Mouse (Mus musculus) hindbrain, postnatal 0 days (tissue): ENCODE measurements around the gene Chd3. TPM values are rescaled to one million over a fixed set of nuclear protein-coding genes. Genes with fewer than 3 reads are reported as not detected.

Experiments
- ATAC-seq: fragments of 200-750 bp; cut with Nextera tagmentation; 2 replicates; pipeline ENCODE4 v1.8.0; 2017; ENCODE audit warnings: mild to moderate bottlenecking, moderate TSS enrichment, moderate library complexity
- DNase-seq: peaks from one replicate; pipeline ENCODE4 v3.0.0-alpha.2; 2015; ENCODE audit warnings: low spot score
- H3K27ac ChIP-seq: fragments of 300-500 bp; sonication (generic); 2 replicates; pipeline ENCODE4 v1.5.1; 2014; ENCODE audit warnings: mild to moderate bottlenecking
- H3K27me3 ChIP-seq: fragments of 300-500 bp; sonication (generic); 2 replicates; pipeline ENCODE4 v1.6.1; 2014; ENCODE audit warnings: low read length, mixed read lengths; ENCODE audit not compliant: insufficient read depth
- H3K36me3 ChIP-seq: fragments of 300-500 bp; sonication (generic); 2 replicates; pipeline ENCODE4 v1.6.1; 2014; ENCODE audit warnings: low read length, mixed read lengths; ENCODE audit not compliant: insufficient read depth
- H3K4me1 ChIP-seq: fragments of 300-500 bp; sonication (generic); 2 replicates; pipeline ENCODE4 v1.6.1; 2014; ENCODE audit warnings: antibody characterized with exemption, low read length, mixed read lengths; ENCODE audit not compliant: insufficient read depth
- H3K4me2 ChIP-seq: fragments of 300-500 bp; sonication (generic); 2 replicates; pipeline ENCODE4 v1.6.1; 2014; ENCODE audit warnings: low read depth, mild to moderate bottlenecking, low read length, moderate library complexity, mixed read lengths
- H3K4me3 ChIP-seq: fragments of 300-500 bp; sonication (generic); 2 replicates; pipeline ENCODE4 v1.5.1; 2014; ENCODE audit warnings: low read length
- H3K9ac ChIP-seq: fragments of 300-500 bp; sonication (generic); replicated peaks from 2 replicates; pipeline ENCODE4 v1.6.1; 2014; ENCODE audit warnings: mild to moderate bottlenecking, low read length, moderate library complexity, mixed read lengths
- H3K9me3 ChIP-seq: fragments of 300-500 bp; sonication (generic); 2 replicates; pipeline ENCODE4 v1.6.1; 2016; ENCODE audit warnings: low read length, mixed read lengths
- CTCF ChIP-seq: IDR thresholded peaks from 2 replicates; pipeline ENCODE4 v1.5.1; 2016; ENCODE audit warnings: antibody characterized with exemption, control low read depth, low read depth
- WGBS: fragments of 180-500 bp; shearing (Covaris S2); extraction: QIAGEN DNeasy Blood & Tissue Kit; methylation state at CpG from one replicate; pipeline ENCODE4 v1.1.7; 2014; 5-methylcytosine and 5-hydroxymethylcytosine counted together
- polyA plus RNA-seq: library from polyadenylated mRNA; unstranded; fragments of >200 nt; fragmentation: Nextera tagmentation; extraction: Ambion mirVana; gene quantifications from 2 replicates; pipeline ENCODE4 v1.2.1, GENCODE M21; 2015
- total RNA-seq: library from RNA; depleted of rRNA; stranded (reverse); fragments of >200 nt; gene quantifications from 2 replicates; pipeline ENCODE4 v1.2.3, GENCODE M21; 2014

Gene Chd3
- total and polyA plus RNA-seq, 2 experiments from 2014 or later = 46.6 to 252 TPM

- H3K9ac ChIP-seq = peak overlapping the region; percentile 88
- no peaks in the 10 kb centered on the region for H3K9me3 ChIP-seq
- H3K4me2 ChIP-seq = peak overlapping the region; percentile 98
- H3K4me3 ChIP-seq = peak overlapping the region; percentile 67
- H3K36me3 ChIP-seq = no peaks in the 10 kb centered on the region
- peak overlapping the region; percentile 99 for H3K27ac ChIP-seq
- 14% methylated on average over 4 of the region's 4 CpGs for WGBS
- ATAC-seq (no peak), DNase-seq (no peak)
- TF ChIP-seq CTCF = no peak
- peaks cover 39% of the 10 kb centered on the region for H3K4me1 ChIP-seq
- no peaks in the 10 kb centered on the region for H3K27me3 ChIP-seq
Observed at GRCm38 (mm10) chr11:69414421-69415326, 45.5 kb upstream of the Chd3 start.

DNA sequence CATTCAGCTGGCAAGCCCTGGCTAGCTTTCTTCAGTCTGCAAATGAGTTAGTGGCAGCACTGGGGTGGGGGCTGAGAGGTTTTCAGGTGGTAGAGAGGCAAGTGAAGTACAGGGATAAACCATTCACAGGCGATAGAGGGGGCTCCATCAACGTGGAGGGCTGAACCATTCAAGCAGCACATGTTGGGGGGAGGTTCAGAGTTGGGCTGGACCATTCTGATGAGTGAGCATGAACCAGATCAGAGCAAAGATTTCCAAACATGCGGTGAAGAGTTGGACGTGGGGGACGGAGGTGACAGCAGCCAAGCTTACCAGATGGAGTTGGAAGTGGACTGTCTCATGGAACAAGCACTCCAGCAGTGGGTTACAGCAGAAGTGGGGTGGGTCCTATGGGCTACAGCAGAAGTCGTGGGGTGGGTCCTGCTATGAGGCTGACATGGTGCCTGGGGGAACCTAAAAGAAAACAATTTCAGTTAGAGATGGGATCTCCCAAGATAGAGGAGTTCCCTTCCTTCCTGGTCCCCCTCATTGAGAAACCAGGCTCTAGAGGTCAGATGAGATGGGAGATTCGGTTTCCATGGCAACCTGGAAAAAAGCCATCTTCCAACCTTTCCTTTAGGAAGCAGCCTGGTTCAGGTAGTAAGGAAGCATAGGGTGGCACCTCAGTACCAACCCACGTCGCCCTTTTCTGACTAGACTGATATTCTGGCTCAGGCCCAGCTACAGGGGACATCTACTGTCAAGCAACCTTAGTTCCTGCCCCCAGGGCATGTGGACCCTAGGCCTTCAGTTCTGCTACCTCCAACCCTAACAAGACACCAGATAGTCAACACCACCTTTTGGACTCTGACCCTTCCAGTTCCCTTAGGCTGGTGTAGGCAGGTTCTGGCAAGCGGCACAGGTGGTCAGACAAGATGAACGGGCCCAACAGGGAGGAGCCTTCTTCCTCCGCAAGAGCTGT lies 44.3 kb upstream of the Chd3 start, which contains the start of gene Kdm6b:
Kdm6b (minus strand) TSS at position 455 of the 961 bp plus-strand sequence.
- no peak for ATAC-seq
- peak; percentile 40 for TF ChIP-seq CTCF
- Histone ChIP-seq H3K27me3 (no peaks in the 10 kb centered on the region), H3K27ac (peak within 1 kb of the TSS; percentile 99), H3K9ac (peak within 1 kb of the TSS; percentile 88), H3K4me3 (peak within 1 kb of the TSS; percentile 67), H3K4me2 (peak within 1 kb of the TSS; percentile 98), H3K9me3 (no peaks in the 10 kb centered on the region), H3K4me1 (peaks cover 36% of the 10 kb centered on the region), H3K36me3 (no peaks in the 10 kb centered on the region)
- 19% methylated on average over 12 of the region's 12 CpGs for WGBS
- DNase-seq = peak; percentile 86

DNA sequence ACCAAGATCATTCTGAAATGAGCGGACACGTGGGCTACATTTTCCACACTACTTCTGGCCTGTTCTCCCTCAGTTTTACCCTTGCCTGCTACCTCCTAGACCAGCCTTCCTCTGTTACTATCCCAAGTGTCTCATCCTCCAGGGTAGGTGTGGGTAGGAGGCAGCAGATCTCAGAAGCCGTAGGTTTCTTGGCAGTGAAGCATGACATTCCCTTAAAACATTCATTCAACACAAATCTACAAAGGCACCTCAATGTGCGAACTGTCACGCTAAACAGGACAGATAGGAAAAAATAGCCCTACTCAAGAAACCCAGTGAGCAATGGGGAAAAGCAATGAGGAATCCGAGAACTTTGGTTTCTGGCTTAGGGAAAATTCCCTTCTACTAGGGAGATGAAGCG lies 43.3 kb upstream of the Chd3 start:
- 51% methylated on average over 7 of the region's 7 CpGs for WGBS
- Histone ChIP-seq H3K4me1 (peaks cover 44% of the 10 kb centered on the region), H3K36me3 (0 out of 2 replicates have a peak, but pooled peaks cover 2% of the 10 kb centered on the region), H3K27me3 (no peaks in the 10 kb centered on the region), H3K27ac (peak overlapping the region; percentile 99; the same call in 1 of the 2 replicates), H3K4me3 (peak overlapping the region; percentile 67), H3K4me2 (peak overlapping the region; percentile 98), H3K9ac (peak overlapping the region; percentile 14), H3K9me3 (no peaks in the 10 kb centered on the region)
- ATAC-seq = no peak
- DNase-seq = no peak
- TF ChIP-seq CTCF = no peak

DNA sequence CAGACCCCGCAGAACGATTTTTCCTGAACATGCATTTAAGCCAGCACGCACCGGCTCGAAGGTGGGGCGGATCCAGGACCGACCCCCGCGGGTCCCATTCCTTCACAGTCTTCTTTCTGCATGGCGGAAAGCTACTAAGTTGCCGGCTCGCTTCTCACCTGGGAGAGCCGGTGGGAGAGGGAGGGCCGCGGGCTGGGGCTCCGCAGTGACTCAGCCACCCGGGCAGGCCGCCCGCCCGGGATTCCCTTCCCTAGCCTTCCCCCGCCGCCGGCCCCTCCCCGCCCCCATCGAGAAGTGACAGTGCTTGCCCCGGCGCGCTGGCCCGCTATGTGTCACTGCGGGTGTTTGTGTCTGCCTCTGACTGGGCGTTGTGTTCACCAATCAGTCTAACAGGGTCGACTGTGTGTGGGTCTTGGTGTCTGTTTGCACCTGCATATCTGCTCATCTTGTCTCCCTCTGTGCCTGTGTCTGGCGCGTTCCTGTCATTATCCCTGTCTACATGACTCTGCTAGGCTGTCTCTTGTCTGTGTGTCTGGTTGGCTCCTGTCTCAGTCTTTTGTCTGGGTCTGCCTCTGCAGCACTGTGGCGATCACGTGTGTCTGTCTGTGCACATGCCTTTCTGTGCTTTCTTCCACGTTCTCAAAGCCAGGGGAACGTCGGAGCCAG lies 42.5 kb upstream of the Chd3 start:
- H3K4me3 ChIP-seq = peak overlapping the region; percentile 79
- H3K9me3 ChIP-seq = no peaks in the 10 kb centered on the region
- no peaks in the 10 kb centered on the region for H3K27me3 ChIP-seq
- H3K4me1 ChIP-seq = peaks cover 40% of the 10 kb centered on the region
- peak overlapping the region; percentile 86 for H3K27ac ChIP-seq
- DNase-seq = peak; percentile 70
- TF ChIP-seq CTCF = no peak
- peak overlapping the region; percentile 91 for H3K9ac ChIP-seq
- no peak for ATAC-seq
- peak overlapping the region; percentile 98 for H3K4me2 ChIP-seq
- WGBS = 1% methylated on average over 39 of the region's 39 CpGs
- H3K36me3 ChIP-seq = peaks cover 10% of the 10 kb centered on the region; the same call in 1 of the 2 replicates

- H3K4me2 ChIP-seq = peak overlapping the region; percentile 98
- no peaks in the 10 kb centered on the region for H3K27me3 ChIP-seq
- peak overlapping the region; percentile 86 for H3K27ac ChIP-seq
- H3K36me3 ChIP-seq = peaks cover 15% of the 10 kb centered on the region
- ATAC-seq (peak; percentile 67), DNase-seq (peak; percentile 99)
- H3K9me3 ChIP-seq = no peaks in the 10 kb centered on the region
- no peak for TF ChIP-seq CTCF
- H3K4me1 ChIP-seq = peaks cover 40% of the 10 kb centered on the region
- H3K9ac ChIP-seq = peak overlapping the region; percentile 91
- peak overlapping the region; percentile 79 for H3K4me3 ChIP-seq
- under 1% methylated on average over 26 of the region's 26 CpGs for WGBS
Observed at GRCm38 (mm10) chr11:69411073-69411535, 41.9 kb upstream of the Chd3 start.
